Mouse (Mus musculus) kidney, postnatal 0 days (tissue): ENCODE data around the gene Btg2. TPM values are rescaled to one million over a fixed set of nuclear protein-coding genes. Genes with fewer than 3 reads are reported as not detected.

ENCODE experiments used
- ATAC-seq: fragments of 200-750 bp; cut with Nextera tagmentation; replicated peaks from 2 replicates; pipeline ENCODE4 v1.8.0; 2017; ENCODE audit warnings: low read depth, moderate number of reproducible peaks, moderate TSS enrichment, moderate library complexity; ENCODE audit not compliant: low FRiP score
- DNase-seq: peaks from one replicate; pipeline ENCODE4 v3.0.0-alpha.2; 2016; ENCODE audit warnings: low spot score
- H3K27ac ChIP-seq: fragments of 300-500 bp; sonication (generic); 2 replicates; pipeline ENCODE4 v1.5.1; 2014; ENCODE audit warnings: mild to moderate bottlenecking
- H3K27me3 ChIP-seq: fragments of 300-500 bp; sonication (generic); 2 replicates; pipeline ENCODE4 v1.6.1; 2014; ENCODE audit warnings: low read length, mixed read lengths; ENCODE audit not compliant: insufficient read depth
- H3K36me3 ChIP-seq: fragments of 300-500 bp; sonication (generic); 2 replicates; pipeline ENCODE4 v1.6.1; 2014; ENCODE audit warnings: low read length, mixed read lengths; ENCODE audit not compliant: insufficient read depth
- H3K4me1 ChIP-seq: fragments of 300-500 bp; sonication (generic); replicated peaks from 2 replicates; pipeline ENCODE4 v1.6.1; 2014; ENCODE audit warnings: antibody characterized with exemption, low read length, mixed read lengths; ENCODE audit not compliant: insufficient read depth
- H3K4me2 ChIP-seq: fragments of 300-500 bp; sonication (generic); 2 replicates; pipeline ENCODE4 v1.6.1; 2014; ENCODE audit warnings: mild to moderate bottlenecking, low read length, moderate library complexity, mixed read lengths
- H3K4me3 ChIP-seq: fragments of 300-500 bp; sonication (generic); replicated peaks from 2 replicates; pipeline ENCODE4 v1.5.1; 2014; ENCODE audit warnings: low read depth, low read length
- H3K9ac ChIP-seq: fragments of 300-500 bp; sonication (generic); 2 replicates; pipeline ENCODE4 v1.6.1; 2014; ENCODE audit warnings: low read depth, low read length
- H3K9me3 ChIP-seq: fragments of 300-500 bp; sonication (generic); replicated peaks from 2 replicates; pipeline ENCODE4 v1.6.1; 2016; ENCODE audit warnings: low read length, inconsistent platforms, mixed read lengths
- CTCF ChIP-seq: IDR thresholded peaks from 2 replicates; pipeline ENCODE4 v1.5.1; 2016; ENCODE audit warnings: antibody characterized with exemption, low read depth, mild to moderate bottlenecking, moderate library complexity
- WGBS: fragments of 180-500 bp; shearing (Covaris S2); extraction: QIAGEN DNeasy Blood & Tissue Kit; methylation state at CpG from one replicate; pipeline ENCODE4 v1.1.7; 2014; 5-methylcytosine and 5-hydroxymethylcytosine counted together
- polyA plus RNA-seq: library from polyadenylated mRNA; unstranded; fragments of >200 nt; fragmentation: Nextera tagmentation; extraction: Ambion mirVana; gene quantifications from 2 replicates; pipeline ENCODE4 v1.2.1, GENCODE M21; 2015

Btg2 gene
- polyA plus RNA-seq, 1 experiment from 2014 or later, result 37.5 TPM

GRCm38 (mm10) chr1:134058870-134059269 lies 20.1 kb downstream of the Btg2 start:
- ATAC-seq, result no peak
- WGBS, result 32% methylated on average over 6 of the region's 6 CpGs
- no peak for DNase-seq
- Histone ChIP-seq H3K9ac (no peak overlapping the region), H3K4me1 (peaks cover 45% of the 10 kb centered on the region), H3K4me2 (no peak overlapping the region), H3K4me3 (no peak overlapping the region), H3K27me3 (no peaks in the 10 kb centered on the region), H3K9me3 (no peaks in the 10 kb centered on the region), H3K27ac (0 out of 2 replicates have a peak overlapping the region, but pooled peaks have one; percentile 21), H3K36me3 (no peaks in the 10 kb centered on the region)
- no peak for TF ChIP-seq CTCF

- Histone ChIP-seq H3K9ac (no peak overlapping the region), H3K4me2 (no peak overlapping the region), H3K27ac (no peak overlapping the region), H3K36me3 (no peaks in the 10 kb centered on the region), H3K9me3 (no peaks in the 10 kb centered on the region), H3K4me1 (peaks cover 33% of the 10 kb centered on the region), H3K4me3 (no peak overlapping the region), H3K27me3 (no peaks in the 10 kb centered on the region)
- 52% methylated on average over 8 of the region's 8 CpGs for WGBS
- ATAC-seq, result no peak
- no peak for TF ChIP-seq CTCF
- no peak for DNase-seq
These were observed 21.2 kb downstream of the Btg2 start for GRCm38 (mm10) chr1:134057736-134058135.

- no peak for ATAC-seq
- Histone ChIP-seq H3K36me3 (no peaks in the 10 kb centered on the region), H3K9ac (no peak overlapping the region), H3K27ac (no peak overlapping the region), H3K4me1 (peaks cover 20% of the 10 kb centered on the region), H3K27me3 (no peaks in the 10 kb centered on the region), H3K9me3 (no peaks in the 10 kb centered on the region), H3K4me3 (no peak overlapping the region), H3K4me2 (no peak overlapping the region)
- no peak for TF ChIP-seq CTCF
- no peak for DNase-seq
- WGBS, result 65% methylated on average over 4 of the region's 4 CpGs
These were observed 22.6 kb downstream of the Btg2 start for GRCm38 (mm10) chr1:134056285-134056684.

GRCm38 (mm10) chr1:134055666-134056245 lies 23.2 kb downstream of the Btg2 start:
- Histone ChIP-seq H3K4me1 (peaks cover 16% of the 10 kb centered on the region), H3K4me2 (no peak overlapping the region), H3K4me3 (no peak overlapping the region), H3K9ac (no peak overlapping the region), H3K36me3 (no peaks in the 10 kb centered on the region), H3K27me3 (no peaks in the 10 kb centered on the region), H3K9me3 (no peaks in the 10 kb centered on the region), H3K27ac (no peak overlapping the region)
- ATAC-seq, result no peak
- WGBS, result 79% methylated on average over 9 of the region's 9 CpGs
- no peak for DNase-seq
- TF ChIP-seq CTCF, result no peak

GRCm38 (mm10) chr1:134055058-134055457 lies 23.9 kb downstream of the Btg2 start:
- ATAC-seq (no peak), DNase-seq (no peak)
- peaks cover 9% of the 10 kb centered on the region; the same call in 1 of the 2 replicates for H3K4me1 ChIP-seq
- H3K36me3 ChIP-seq, result no peaks in the 10 kb centered on the region
- no peaks in the 10 kb centered on the region for H3K27me3 ChIP-seq
- no peak overlapping the region for H3K4me2 ChIP-seq
- H3K4me3 ChIP-seq, result no peak overlapping the region
- 43% methylated on average over 9 of the region's 9 CpGs for WGBS
- no peak overlapping the region for H3K9ac ChIP-seq
- TF ChIP-seq CTCF, result no peak
- H3K27ac ChIP-seq, result 0 out of 2 replicates have a peak overlapping the region, but pooled peaks have one; percentile 3
- no peaks in the 10 kb centered on the region for H3K9me3 ChIP-seq

GRCm38 (mm10) chr1:134053207-134053606 lies 25.7 kb downstream of the Btg2 start:
- Histone ChIP-seq H3K36me3 (no peaks in the 10 kb centered on the region), H3K27me3 (no peaks in the 10 kb centered on the region), H3K4me2 (no peak overlapping the region), H3K9me3 (no peaks in the 10 kb centered on the region), H3K4me3 (no peak overlapping the region), H3K27ac (no peak overlapping the region), H3K9ac (no peak overlapping the region), H3K4me1 (0 out of 2 replicates have a peak, but pooled peaks cover 5% of the 10 kb centered on the region)
- 3% methylated on average over 6 of the region's 6 CpGs for WGBS
- peak; percentile 93 for DNase-seq
- peak; percentile 95 for TF ChIP-seq CTCF
- peak; percentile 48; the same call in 1 of the 2 replicates for ATAC-seq

GRCm38 (mm10) chr1:134049542-134049941 lies 29.4 kb downstream of the Btg2 start:
- TF ChIP-seq CTCF, result no peak
- Histone ChIP-seq H3K27ac (no peak overlapping the region), H3K4me2 (no peak overlapping the region), H3K27me3 (no peaks in the 10 kb centered on the region), H3K4me1 (no peaks in the 10 kb centered on the region), H3K9ac (no peak overlapping the region), H3K4me3 (no peak overlapping the region), H3K9me3 (no peaks in the 10 kb centered on the region), H3K36me3 (no peaks in the 10 kb centered on the region)
- no peak for DNase-seq
- no peak for ATAC-seq
- 66% methylated on average over 6 of the region's 6 CpGs for WGBS
